Mouse (Mus musculus) cerebellum, adult 8-10 months (tissue): Measurements from ENCODE around the gene Antxr2.

ENCODE experiments used
- DNase-seq: peaks from one replicate; pipeline ENCODE4 v3.0.0; 2022

The Antxr2 gene

GRCm38 (mm10) chr5:98030902-98031641 is at the start of gene Antxr2:
TSS of gene Antxr2 (minus strand) at chr5:98031043.
- peak; percentile 1 for DNase-seq

GRCm38 (mm10) chr5:98076612-98077011 is 45.8 kb upstream of the Antxr2 start:
- no peak for DNase-seq

- DNase-seq = no peak
Observed at GRCm38 (mm10) chr5:98069191-98069590, 38.3 kb upstream of the Antxr2 start.

GRCm38 (mm10) chr5:98055275-98055674 is 24.4 kb upstream of the Antxr2 start:
- DNase-seq = no peak

- no peak for DNase-seq
Observed at GRCm38 (mm10) chr5:98054834-98055233, 24.0 kb upstream of the Antxr2 start.

GRCm38 (mm10) chr5:98034928-98035327 is 4.1 kb upstream of the Antxr2 start:
- no peak for DNase-seq

- DNase-seq = no peak
Observed at GRCm38 (mm10) chr5:98034207-98034606, 3.4 kb upstream of the Antxr2 start.

- DNase-seq = no peak
Observed at GRCm38 (mm10) chr5:98032803-98033420, 2.1 kb upstream of the Antxr2 start.

GRCm38 (mm10) chr5:98030091-98030901 is 547 bp downstream of the Antxr2 start:
- peak; percentile 3 for DNase-seq

- no peak for DNase-seq
Observed at GRCm38 (mm10) chr5:98027688-98028389, 3.0 kb downstream of the Antxr2 start.

GRCm38 (mm10) chr5:98025921-98026320 is 4.9 kb downstream of the Antxr2 start:
- no peak for DNase-seq

- DNase-seq = no peak
Observed at GRCm38 (mm10) chr5:98024545-98024944, 6.3 kb downstream of the Antxr2 start.

- no peak for DNase-seq
Observed at GRCm38 (mm10) chr5:98021518-98021917, 9.3 kb downstream of the Antxr2 start.

- no peak for DNase-seq
Observed at GRCm38 (mm10) chr5:98020658-98021057, 10.2 kb downstream of the Antxr2 start.

- DNase-seq = no peak
Observed at GRCm38 (mm10) chr5:98019396-98019795, 11.4 kb downstream of the Antxr2 start.

GRCm38 (mm10) chr5:98018162-98018561 is 12.7 kb downstream of the Antxr2 start:
- no peak for DNase-seq

GRCm38 (mm10) chr5:98016247-98017203 is 14.3 kb downstream of the Antxr2 start:
- DNase-seq = no peak

GRCm38 (mm10) chr5:98005751-98006150 is 25.1 kb downstream of the Antxr2 start:
- no peak for DNase-seq

GRCm38 (mm10) chr5:97999261-97999824 is 31.5 kb downstream of the Antxr2 start:
- no peak for DNase-seq

- DNase-seq = no peak
Observed at GRCm38 (mm10) chr5:97996500-97997176, 34.2 kb downstream of the Antxr2 start.

GRCm38 (mm10) chr5:97995881-97996280 is 35.0 kb downstream of the Antxr2 start:
- DNase-seq = no peak
